Mouse (Mus musculus) frontal cortex, postnatal 14 days (tissue): ENCODE results near the gene Psg22.
"Not testable (repeated sequence)": the region's sequence is repeated elsewhere in the genome, so short reads cannot be mapped to it uniquely, and the experiment has no call there.

Experiments
- DNase-seq, 2 experiments: peaks; one replicate each; pipeline ENCODE4 v3.0.0; 2022; ENCODE audit warnings: low spot score in 2 of 2

The Psg22 gene

DNA sequence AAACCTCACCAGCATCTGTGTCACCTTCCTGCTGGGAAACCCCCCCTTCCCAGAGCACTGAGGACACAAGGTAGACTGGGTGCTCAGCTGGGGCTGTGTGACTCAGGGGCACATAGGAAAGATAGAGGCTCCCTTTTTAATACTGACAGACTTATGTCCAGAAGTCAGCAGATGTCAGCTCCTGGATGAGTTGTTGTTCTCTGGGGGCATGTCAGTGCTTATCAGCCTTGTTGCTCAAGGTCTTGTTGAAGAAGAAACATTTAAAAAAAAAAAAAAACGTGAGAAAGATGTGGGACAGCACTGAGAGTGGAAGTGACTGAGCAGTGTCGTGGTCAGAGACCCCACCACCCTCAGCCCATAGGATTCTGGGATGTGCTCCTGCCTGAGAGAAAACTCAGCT is at the start of gene Psg22:
TSS of gene Psg22 (plus strand) at position 301 of the 400 bp plus-strand sequence.
- no peak for DNase-seq

DNA sequence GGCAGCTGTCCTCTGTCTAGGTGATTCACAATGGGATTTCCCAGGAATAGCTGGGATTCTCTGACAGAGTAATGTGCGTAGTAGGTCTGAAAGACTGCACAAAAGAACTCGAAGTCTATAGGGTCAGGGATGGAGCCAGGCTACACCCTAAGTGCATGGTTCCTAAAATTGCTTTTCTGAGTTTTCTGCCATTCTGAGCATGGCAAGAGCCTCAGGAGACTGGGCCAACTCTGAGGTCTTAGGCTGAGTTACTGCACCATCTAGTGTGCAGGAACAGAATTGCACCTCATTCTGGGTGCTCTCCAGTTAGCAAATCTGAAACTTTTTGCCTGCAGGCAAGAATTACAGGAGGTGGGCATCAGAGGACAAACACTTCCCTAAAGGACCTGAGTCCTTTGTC is 38.1 kb upstream of the Psg22 start:
- peak in 1 of 2 experiments; percentile 7 for DNase-seq

DNA sequence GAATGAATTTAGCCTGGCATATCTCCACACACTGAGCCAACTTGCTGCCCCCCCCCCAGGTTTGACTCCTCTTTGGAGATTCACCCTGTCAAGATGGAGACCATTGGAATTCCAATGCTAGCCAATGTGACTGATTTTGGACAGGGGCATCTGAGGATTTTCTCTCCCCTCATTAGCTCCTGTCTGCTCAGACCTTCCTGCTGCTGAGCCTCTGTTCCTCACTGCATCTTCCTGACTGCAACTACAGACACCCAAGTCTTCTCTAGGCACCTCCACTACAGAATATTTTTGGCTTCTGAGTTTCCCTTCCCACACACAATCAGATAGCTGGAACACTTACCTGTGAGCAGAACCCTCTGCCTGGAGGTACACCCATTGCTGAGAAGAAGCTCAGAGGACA is 32.3 kb upstream of the Psg22 start:
- DNase-seq: no peak

DNA sequence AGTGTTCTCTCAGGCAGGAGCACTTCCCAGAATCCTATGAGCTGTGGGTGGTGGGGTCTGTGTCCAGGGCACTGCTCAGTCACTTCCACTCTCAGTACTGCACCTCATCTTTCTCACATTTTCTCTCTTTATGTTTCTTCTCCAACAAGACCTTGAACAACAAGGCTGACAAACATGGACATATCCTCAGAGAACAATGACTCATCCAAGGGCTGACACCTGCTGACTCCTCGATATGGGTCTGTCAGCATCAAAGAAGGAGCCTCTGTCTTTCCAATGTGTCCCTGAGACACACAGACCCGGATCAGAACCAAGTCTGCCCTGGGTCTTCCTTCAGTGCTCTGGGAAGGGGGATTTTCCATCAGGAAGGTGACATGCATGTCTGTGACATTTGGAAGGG is 31.8 kb upstream of the Psg22 start, which contains the start of gene Psg20:
TSS of gene Psg20 (minus strand) at position 101 of the 400 bp plus-strand sequence.
- no peak for DNase-seq

DNA sequence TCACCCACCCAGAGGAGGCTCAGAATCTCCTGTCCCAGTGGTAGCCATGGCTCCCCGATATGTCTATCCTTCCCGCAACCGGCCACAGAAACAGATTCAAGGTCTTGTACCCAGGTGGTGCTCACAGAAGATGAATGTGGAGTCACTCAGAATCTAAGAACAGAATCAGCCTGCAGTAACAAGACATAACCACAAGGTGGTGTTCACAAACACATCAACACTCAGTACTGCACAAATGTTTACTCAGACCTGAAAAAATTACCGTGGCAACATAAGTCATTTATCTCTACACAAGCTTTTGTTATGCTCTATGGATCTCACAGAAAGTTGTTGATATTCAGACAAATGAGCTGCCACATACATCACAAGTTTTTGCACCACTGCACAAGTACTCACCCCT is 7.6 kb upstream of the Psg22 start:
- DNase-seq: not testable (repeated sequence)

DNA sequence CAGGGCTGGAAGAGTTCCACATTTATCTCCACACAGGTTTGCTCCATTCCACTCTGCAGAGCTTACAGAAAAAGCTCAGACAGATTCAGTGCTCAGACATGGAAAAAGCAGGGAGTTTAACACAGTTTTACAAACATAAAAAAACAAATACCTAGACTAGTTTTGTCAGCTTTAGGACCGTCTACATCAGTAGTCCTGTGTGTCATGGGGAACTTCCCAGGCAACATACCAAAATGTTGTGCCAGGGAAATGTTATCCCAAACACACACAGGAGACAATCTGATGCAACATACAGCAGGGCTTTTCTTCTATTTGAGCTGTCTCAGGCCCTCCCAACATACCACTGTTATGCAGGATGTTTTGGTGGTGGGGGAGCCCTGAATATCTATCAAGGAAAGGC is 7.0 kb upstream of the Psg22 start:
- no peak for DNase-seq

DNA sequence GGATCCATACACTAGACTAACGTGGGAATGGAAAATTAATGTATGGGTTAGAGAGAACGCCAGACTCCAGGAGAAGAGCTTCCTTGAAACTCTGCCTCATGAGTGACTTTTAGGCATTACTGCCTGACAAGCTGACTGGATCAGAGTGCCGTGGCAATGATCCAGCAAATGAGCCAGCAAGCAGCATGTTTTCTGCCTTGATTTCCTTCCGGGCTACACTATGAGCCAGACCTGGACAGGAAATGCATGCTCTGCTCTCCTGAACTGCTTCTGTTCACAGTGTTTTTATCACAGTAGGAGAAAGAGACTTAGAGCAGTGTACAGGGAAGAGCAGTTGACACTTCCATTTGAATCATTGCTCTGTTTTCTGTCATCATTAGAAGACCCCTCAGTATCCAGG is 2.3 kb upstream of the Psg22 start:
- no peak for DNase-seq

DNA sequence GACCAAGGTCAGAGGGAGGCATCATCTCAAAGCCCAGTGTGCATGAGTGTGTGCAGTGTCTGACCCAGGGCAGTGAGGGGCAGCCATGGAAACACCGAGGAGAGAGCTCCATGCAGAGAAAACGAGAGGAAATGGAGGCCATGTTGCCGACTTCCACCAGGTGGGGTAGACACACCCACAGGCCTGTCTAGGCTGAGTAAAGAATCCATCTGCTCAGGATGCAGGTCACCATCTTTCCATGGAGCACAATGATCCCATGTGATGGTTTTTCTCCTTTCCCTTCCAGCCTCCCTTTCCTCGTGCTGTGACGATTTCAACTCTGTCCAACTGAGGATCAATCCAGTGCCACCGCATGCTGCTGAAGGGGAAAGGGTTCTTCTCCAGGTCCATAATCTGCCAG is 6.1 kb downstream of the Psg22 start:
- DNase-seq: no peak

DNA sequence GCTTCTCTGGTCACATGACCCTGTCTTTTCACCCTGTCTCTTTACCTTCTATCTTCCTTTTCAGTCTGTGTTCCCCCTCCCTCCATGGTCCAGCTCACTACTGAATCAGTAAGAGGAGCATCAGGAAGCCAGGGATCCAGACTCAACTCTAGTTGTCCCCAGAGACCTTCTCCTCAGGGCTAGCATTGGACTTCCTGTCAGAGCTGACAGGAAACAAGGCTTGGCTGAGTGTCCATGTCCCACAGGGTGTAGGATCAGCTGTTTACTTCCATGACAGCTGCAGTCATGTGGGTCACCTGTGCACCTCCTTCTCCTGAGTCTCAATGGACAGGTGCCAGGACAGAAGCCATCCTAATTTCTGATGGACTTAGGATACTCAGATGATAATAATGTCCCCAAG is 8.0 kb downstream of the Psg22 start:
- DNase-seq: not testable (repeated sequence)

DNA sequence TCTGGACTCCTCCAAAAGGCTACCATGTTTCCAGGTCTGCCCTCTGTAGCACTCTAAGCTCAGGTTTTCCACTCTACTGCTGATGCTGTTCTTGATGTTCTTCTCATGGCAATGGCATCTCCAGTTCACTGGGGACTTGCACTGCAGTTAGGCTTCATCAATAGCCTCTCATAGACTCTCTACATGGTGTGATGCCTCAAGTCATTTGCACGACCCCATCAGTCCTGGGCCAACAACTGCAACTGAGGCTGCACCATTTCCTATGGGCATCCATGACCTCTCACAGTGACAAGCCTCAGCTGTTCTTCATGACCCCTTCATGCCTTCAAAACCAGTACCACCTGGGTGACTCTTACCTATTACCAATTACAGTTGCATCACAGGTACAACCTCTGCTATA is 10.5 kb downstream of the Psg22 start:
- no peak for DNase-seq

DNA sequence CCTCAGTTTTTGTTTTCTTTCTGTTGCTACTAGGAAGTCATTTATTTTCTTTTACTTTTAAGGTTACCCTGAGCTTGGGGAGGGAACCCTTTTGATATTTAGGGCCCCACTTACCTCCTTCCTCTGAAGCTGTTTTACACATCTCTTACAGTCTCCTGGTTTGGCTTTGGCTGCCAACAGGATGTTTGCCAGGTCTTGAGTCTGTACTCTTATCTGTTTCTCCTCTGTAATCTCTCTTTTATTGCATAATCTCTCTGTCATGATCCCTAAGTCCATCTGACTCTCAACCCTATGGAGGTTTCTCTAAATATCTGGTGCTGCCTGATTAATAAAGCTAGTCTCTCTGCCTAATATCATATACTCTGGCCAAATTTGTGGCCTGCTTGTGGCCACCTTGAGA is 15.2 kb downstream of the Psg22 start:
- no peak for DNase-seq

DNA sequence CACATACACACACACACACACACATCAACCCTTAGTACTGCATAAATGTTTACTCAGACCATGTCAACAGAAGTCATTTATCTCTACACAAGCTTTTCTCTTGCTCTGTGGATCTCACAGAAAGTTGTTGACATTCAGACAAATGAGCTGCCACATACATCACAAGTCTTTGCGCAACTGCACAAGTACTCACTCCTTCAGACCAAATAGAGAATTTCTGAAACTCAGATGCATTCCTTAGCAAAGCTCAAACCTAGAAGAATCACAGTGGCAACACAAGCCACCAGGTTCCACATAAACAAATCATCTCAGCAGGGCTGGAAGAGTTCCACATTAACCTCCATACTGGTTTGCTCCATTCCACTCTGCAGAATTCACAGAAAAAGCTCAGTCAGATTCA is 16.6 kb downstream of the Psg22 start:
- DNase-seq: no peak

DNA sequence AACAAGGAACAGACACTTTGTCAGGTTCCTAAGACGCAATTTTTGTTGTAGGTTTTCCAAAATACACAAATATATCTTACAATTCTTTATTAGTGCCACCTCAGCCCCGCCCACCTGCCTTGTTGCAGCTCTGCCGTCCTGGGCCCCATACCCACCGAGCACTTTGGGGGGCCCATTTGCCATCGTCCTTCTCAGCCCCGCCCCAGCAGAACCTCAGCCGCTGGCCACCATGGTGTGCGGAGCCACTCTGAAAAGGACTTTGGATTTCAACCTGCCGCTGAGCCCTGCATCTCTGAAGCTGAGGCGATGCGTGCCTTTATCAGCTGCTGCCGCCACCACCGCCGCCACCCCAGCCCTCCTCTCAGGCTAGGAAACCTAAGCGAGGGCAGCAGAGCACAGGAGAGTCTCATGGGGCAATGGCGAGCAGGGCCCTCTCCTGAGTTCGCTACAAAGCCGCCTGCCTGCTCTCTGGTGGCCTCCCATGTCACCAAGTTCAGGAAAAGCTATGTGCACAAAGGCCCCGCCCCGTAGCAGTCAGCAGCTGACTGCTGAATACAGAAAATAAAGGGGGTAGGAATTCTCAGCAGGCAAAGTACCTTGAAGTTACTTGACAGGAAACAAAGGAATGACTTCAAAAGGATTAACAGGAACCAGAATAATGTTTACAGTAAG is 28.4 kb downstream of the Psg22 start:
- DNase-seq: no peak

DNA sequence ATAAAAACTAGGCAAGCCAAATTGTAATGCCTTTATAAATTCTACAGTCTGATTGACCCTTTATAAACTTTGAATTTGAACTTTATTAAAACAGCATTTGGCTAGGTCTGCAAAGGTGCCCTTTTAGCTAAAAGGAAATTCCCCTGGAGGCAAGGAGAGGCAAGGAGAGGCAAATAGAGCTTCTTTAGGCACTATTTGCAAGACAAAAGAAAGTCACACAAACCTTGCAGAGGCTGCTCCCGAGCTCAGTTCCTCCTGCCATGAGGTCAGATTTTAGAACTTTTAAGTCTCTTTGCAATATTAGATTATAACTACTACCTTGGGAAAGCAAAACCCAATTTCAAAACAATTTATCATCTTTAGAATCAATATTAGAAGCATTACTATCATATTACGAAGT is 29.5 kb downstream of the Psg22 start:
- DNase-seq: not testable (repeated sequence)

DNA sequence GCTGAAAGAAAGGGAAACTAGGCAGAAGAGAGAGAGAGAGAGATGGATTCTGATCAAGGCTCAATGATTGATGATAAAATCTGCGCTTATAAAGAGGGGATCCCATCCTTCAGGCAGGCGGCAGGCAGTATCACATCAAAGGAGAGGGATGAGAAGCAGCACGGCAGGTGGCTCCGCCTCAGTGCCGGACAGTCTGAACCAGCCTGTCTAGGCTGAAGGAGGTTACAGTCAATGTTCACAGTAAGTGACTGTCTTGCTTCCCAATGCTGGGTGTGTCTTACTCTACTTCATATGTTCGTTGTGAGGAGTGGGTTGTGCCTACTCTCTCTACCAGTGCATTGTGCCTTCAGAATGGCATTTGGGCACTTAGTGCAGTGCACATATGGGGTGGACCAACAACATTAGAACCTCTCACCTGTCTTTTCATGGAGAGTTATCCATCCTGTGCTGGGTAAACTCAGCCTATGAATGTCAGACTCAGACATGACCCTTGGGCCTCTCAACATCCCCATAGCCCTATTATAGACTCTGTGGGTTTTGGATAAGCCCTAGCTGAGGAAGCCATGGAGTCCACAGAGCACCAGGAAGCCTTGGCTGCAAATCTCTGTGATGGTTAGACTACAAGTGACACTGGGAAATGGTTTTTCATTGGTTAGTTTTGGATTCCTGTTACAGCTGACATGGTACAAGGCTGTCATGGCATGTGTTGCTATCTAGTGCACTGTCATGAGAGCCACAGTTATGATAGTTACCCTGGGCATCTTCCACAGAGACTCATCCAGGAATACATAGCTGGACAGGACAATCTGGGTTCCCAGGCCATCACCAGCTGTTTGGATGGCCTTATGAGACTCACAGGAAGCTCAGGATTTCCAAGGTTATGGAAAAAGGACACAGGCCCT is 31.4 kb downstream of the Psg22 start:
- no peak for DNase-seq

DNA sequence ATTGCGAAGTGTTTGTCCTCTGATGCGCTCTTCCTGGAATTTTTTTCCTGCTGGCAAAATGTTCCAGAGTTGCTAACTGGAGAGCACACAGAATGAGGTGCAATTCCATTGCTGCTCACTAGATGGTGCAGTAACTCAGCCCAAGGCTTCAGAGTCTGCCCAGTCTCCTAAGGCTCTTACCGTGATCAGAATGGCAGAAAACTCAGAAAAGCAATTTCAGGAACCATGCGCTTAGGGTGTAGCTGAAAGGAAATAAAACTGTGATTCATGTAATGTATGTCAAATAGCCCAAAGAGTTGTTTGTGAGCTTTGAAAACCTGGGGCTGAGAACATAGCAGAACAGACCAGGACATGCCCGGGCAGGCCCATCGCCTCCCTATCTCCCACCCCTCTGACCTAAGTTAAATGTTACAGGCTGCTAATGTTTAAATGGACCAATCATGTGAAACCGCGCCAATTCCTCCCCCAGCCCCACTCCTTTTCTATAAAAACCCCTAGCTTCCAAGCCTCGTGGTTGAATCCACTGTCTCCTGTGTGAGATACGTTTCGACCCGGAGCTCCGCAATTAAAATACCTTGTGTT is 32.1 kb downstream of the Psg22 start:
- peak; percentile 16 to 55 for DNase-seq

DNA sequence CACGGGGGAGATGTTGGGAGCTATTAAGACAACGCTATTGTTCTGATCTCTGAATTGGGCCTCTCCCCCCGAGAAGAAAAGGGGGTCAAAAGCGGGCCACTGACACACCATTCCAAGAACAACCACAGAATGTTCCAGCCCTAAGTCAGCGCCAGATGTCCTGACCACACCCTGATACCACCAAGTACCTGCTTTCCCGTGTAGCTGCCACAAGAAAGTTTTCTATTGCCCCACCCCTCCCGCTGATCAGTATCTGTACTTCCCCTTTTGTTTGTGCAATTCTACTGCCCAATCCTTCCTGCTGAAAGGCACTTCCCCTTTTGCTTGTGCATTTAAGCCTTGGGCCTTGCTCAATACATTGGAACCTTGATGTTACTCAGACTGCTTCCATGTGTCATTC is 42.3 kb downstream of the Psg22 start:
- not testable (repeated sequence) for DNase-seq

DNA sequence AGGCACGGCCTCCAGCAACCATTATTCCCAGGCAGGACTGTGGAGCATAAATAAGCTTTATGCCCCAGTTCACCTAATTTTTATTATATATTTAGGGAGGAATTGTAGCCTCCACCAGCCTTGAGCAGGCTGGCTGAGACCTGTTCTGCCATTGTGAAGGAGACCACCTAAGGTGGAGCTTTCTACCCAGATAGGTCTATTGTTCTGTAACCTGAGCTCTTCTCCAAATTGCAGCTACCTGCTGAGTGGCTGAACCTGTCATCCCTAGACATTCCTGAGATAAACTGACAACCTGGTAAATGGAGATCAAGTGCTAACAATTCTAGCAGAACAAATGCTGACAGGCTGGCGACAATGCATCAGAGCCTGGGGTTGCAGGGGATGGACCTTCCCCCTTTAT is 45.0 kb downstream of the Psg22 start:
- DNase-seq: not testable (repeated sequence)
